Mouse (Mus musculus) forebrain, embryonic 16.5 days (tissue): ENCODE measurements at regions not wholly inside any gene's neighbourhood (a gene's known extent, or its start where the extent isn't known, plus 50 kb on each side); places are given as distances from the start of the nearest gene placed in this dataset.

ENCODE experiments used
- ATAC-seq: fragments of 200-750 bp; cut with Nextera tagmentation; 2 replicates; pipeline ENCODE4 v1.8.0; 2017; ENCODE audit warnings: mild to moderate bottlenecking, moderate library complexity
- H3K27ac ChIP-seq: fragments of 300-500 bp; sonication (generic); 2 replicates; pipeline ENCODE4 v1.5.1; 2014; ENCODE audit warnings: low read length, control low read depth
- H3K27me3 ChIP-seq: fragments of 300-500 bp; sonication (generic); replicated peaks from 2 replicates; pipeline ENCODE4 v1.6.1; 2014; ENCODE audit warnings: low read length; ENCODE audit not compliant: control insufficient read depth, insufficient read depth
- H3K36me3 ChIP-seq: fragments of 300-500 bp; sonication (generic); 2 replicates; pipeline ENCODE4 v1.6.1; 2014; ENCODE audit not compliant: control insufficient read depth, insufficient read depth
- H3K4me1 ChIP-seq: fragments of 300-500 bp; sonication (generic); replicated peaks from 2 replicates; pipeline ENCODE4 v1.6.1; 2014; ENCODE audit warnings: low read length; ENCODE audit not compliant: control insufficient read depth, insufficient read depth
- H3K4me2 ChIP-seq: fragments of 300-500 bp; sonication (generic); 2 replicates; pipeline ENCODE4 v1.6.1; 2014; ENCODE audit warnings: mild to moderate bottlenecking, low read length, control low read depth
- H3K4me3 ChIP-seq: fragments of 300-500 bp; sonication (generic); replicated peaks from 2 replicates; pipeline ENCODE4 v1.5.1; 2014; ENCODE audit warnings: mild to moderate bottlenecking, low read length, control low read depth
- H3K9ac ChIP-seq: fragments of 300-500 bp; sonication (generic); replicated peaks from 2 replicates; pipeline ENCODE4 v1.6.1; 2014; ENCODE audit warnings: low read depth, low read length, control low read depth
- H3K9me3 ChIP-seq: fragments of 300-500 bp; sonication (generic); 2 replicates; pipeline ENCODE4 v1.6.1; 2016; ENCODE audit warnings: low read length; ENCODE audit not compliant: control insufficient read depth
- WGBS: fragments of 180-500 bp; shearing (Covaris S2); extraction: QIAGEN DNeasy Blood & Tissue Kit; methylation state at CpG from one replicate; pipeline ENCODE4 v1.1.7; 2014; 5-methylcytosine and 5-hydroxymethylcytosine counted together

GRCm38 (mm10) chr17:88279656-88280055, 160.9 kb upstream of the Foxn2 start:
- no peak for ATAC-seq
- H3K27me3 ChIP-seq = no peaks in the 10 kb centered on the region
- H3K27ac ChIP-seq = no peak overlapping the region
- H3K4me3 ChIP-seq = no peak overlapping the region
- H3K4me1 ChIP-seq = peaks cover 7% of the 10 kb centered on the region
- no peaks in the 10 kb centered on the region for H3K9me3 ChIP-seq
- no peak overlapping the region for H3K9ac ChIP-seq
- 86% methylated on average over 5 of the region's 5 CpGs for WGBS
- H3K4me2 ChIP-seq = no peak overlapping the region
- H3K36me3 ChIP-seq = no peaks in the 10 kb centered on the region

GRCm38 (mm10) chr17:88282711-88283110, 157.8 kb upstream of the Foxn2 start:
- no peak overlapping the region for H3K4me3 ChIP-seq
- H3K36me3 ChIP-seq = no peaks in the 10 kb centered on the region
- H3K9ac ChIP-seq = no peak overlapping the region
- WGBS = 80% methylated on average over 1 of the region's 1 CpGs
- H3K27ac ChIP-seq = no peak overlapping the region
- H3K4me2 ChIP-seq = no peak overlapping the region
- H3K4me1 ChIP-seq = no peaks in the 10 kb centered on the region
- H3K27me3 ChIP-seq = no peaks in the 10 kb centered on the region
- H3K9me3 ChIP-seq = no peaks in the 10 kb centered on the region
- no peak for ATAC-seq

- H3K9me3 ChIP-seq = peaks cover 13% of the 10 kb centered on the region
- WGBS = 98% methylated on average over 3 of the region's 3 CpGs
- no peaks in the 10 kb centered on the region for H3K36me3 ChIP-seq
- H3K4me1 ChIP-seq = no peaks in the 10 kb centered on the region
- H3K9ac ChIP-seq = no peak overlapping the region
- no peak overlapping the region for H3K4me3 ChIP-seq
- no peak for ATAC-seq
- no peaks in the 10 kb centered on the region for H3K27me3 ChIP-seq
- no peak overlapping the region for H3K4me2 ChIP-seq
- H3K27ac ChIP-seq = no peak overlapping the region
Observed at GRCm38 (mm10) chr17:88284477-88284876, 156.0 kb upstream of the Foxn2 start.

- H3K27me3 ChIP-seq = no peaks in the 10 kb centered on the region
- no peaks in the 10 kb centered on the region for H3K4me1 ChIP-seq
- no peaks in the 10 kb centered on the region for H3K36me3 ChIP-seq
- H3K9me3 ChIP-seq = peaks cover 13% of the 10 kb centered on the region
- no peak overlapping the region for H3K27ac ChIP-seq
- no peak overlapping the region for H3K4me3 ChIP-seq
- H3K9ac ChIP-seq = no peak overlapping the region
- no peak overlapping the region for H3K4me2 ChIP-seq
- WGBS = 63% methylated on average over 1 of the region's 1 CpGs
- ATAC-seq = no peak
Observed at GRCm38 (mm10) chr17:88287861-88288260, 152.7 kb upstream of the Foxn2 start.

GRCm38 (mm10) chr17:88297520-88297919, 143.0 kb upstream of the Foxn2 start:
- ATAC-seq = no peak
- Histone ChIP-seq H3K4me3 (no peak overlapping the region), H3K9ac (no peak overlapping the region), H3K27ac (no peak overlapping the region), H3K27me3 (no peaks in the 10 kb centered on the region), H3K9me3 (no peaks in the 10 kb centered on the region), H3K4me1 (no peaks in the 10 kb centered on the region), H3K4me2 (no peak overlapping the region), H3K36me3 (no peaks in the 10 kb centered on the region)
- 61% methylated on average over 4 of the region's 4 CpGs for WGBS

- Histone ChIP-seq H3K4me1 (no peaks in the 10 kb centered on the region), H3K36me3 (no peaks in the 10 kb centered on the region), H3K9me3 (peaks cover 5% of the 10 kb centered on the region; the same call in 1 of the 2 replicates), H3K4me2 (no peak overlapping the region), H3K9ac (no peak overlapping the region), H3K27me3 (no peaks in the 10 kb centered on the region), H3K27ac (no peak overlapping the region), H3K4me3 (no peak overlapping the region)
- no peak for ATAC-seq
- WGBS = 52% methylated on average over 2 of the region's 2 CpGs
Observed at GRCm38 (mm10) chr17:88303991-88304390, 136.5 kb upstream of the Foxn2 start.

GRCm38 (mm10) chr17:88305165-88305564, 135.3 kb upstream of the Foxn2 start:
- no peak overlapping the region for H3K9ac ChIP-seq
- H3K9me3 ChIP-seq = peaks cover 5% of the 10 kb centered on the region; the same call in 1 of the 2 replicates
- WGBS = 75% methylated on average over 9 of the region's 9 CpGs

GRCm38 (mm10) chr17:88306325-88306724, 134.2 kb upstream of the Foxn2 start:
- no peak for ATAC-seq
- no peak overlapping the region for H3K9ac ChIP-seq
- peaks cover 5% of the 10 kb centered on the region; the same call in 1 of the 2 replicates for H3K9me3 ChIP-seq
- H3K27me3 ChIP-seq = no peaks in the 10 kb centered on the region
- H3K4me3 ChIP-seq = no peak overlapping the region
- H3K4me2 ChIP-seq = no peak overlapping the region
- WGBS = 61% methylated on average over 9 of the region's 9 CpGs
- H3K36me3 ChIP-seq = no peaks in the 10 kb centered on the region
- H3K27ac ChIP-seq = no peak overlapping the region
- no peaks in the 10 kb centered on the region for H3K4me1 ChIP-seq

More at GRCm38 (mm10) chr17:88305165-88305564, 135.3 kb upstream of the Foxn2 start:
- no peaks in the 10 kb centered on the region for H3K27me3 ChIP-seq
- no peak overlapping the region for H3K27ac ChIP-seq
- no peak for ATAC-seq
- H3K36me3 ChIP-seq = no peaks in the 10 kb centered on the region
- no peaks in the 10 kb centered on the region for H3K4me1 ChIP-seq
- no peak overlapping the region for H3K4me2 ChIP-seq
- H3K4me3 ChIP-seq = no peak overlapping the region

GRCm38 (mm10) chr17:88307082-88307481, 133.4 kb upstream of the Foxn2 start:
- Histone ChIP-seq H3K27me3 (no peaks in the 10 kb centered on the region), H3K4me3 (no peak overlapping the region), H3K36me3 (no peaks in the 10 kb centered on the region), H3K9ac (no peak overlapping the region), H3K27ac (no peak overlapping the region), H3K4me1 (no peaks in the 10 kb centered on the region), H3K9me3 (peaks cover 5% of the 10 kb centered on the region; the same call in 1 of the 2 replicates), H3K4me2 (no peak overlapping the region)
- 41% methylated on average over 4 of the region's 4 CpGs for WGBS
- ATAC-seq = no peak

GRCm38 (mm10) chr17:88307826-88308225, 132.7 kb upstream of the Foxn2 start:
- no peak overlapping the region for H3K9ac ChIP-seq
- no peak overlapping the region for H3K27ac ChIP-seq
- H3K36me3 ChIP-seq = no peaks in the 10 kb centered on the region
- no peaks in the 10 kb centered on the region for H3K27me3 ChIP-seq
- 93% methylated on average over 9 of the region's 9 CpGs for WGBS
- no peaks in the 10 kb centered on the region for H3K4me1 ChIP-seq
- ATAC-seq = no peak
- peaks cover 5% of the 10 kb centered on the region; the same call in 1 of the 2 replicates for H3K9me3 ChIP-seq
- no peak overlapping the region for H3K4me3 ChIP-seq
- no peak overlapping the region for H3K4me2 ChIP-seq
